Mouse (Mus musculus): Measurements from ENCODE around the gene Smc1a. TPM values are rescaled to one million over a fixed set of nuclear protein-coding genes. Genes with fewer than 3 reads are reported as not detected.
"Not testable (repeated sequence)": the region's sequence is repeated elsewhere in the genome, so short reads cannot be mapped to it uniquely, and the experiment has no call there.

The Smc1a gene
- polyA plus RNA-seq, 1 experiment from 2014 or later: 84.1 TPM

- WGBS: 26% methylated on average over 14 of the region's 14 CpGs
- H3K27ac ChIP-seq (replicated peaks; ENCODE audit: low read depth, low read length): peak overlapping the region; percentile 95
- ATAC-seq (ENCODE audit: low read depth) (no peak), DNase-seq (ENCODE audit: low spot score) (no peak)
- peak overlapping the region; percentile 59 for H3K4me3 ChIP-seq (ENCODE audit: low read depth, low read length)
- H3K27me3 ChIP-seq (replicated peaks; ENCODE audit: control insufficient read depth, insufficient read depth, low read length): peaks cover 28% of the 10 kb centered on the region
- no peaks in the 10 kb centered on the region for H3K9me3 ChIP-seq (ENCODE audit: control insufficient read depth, low read length)
- no peaks in the 10 kb centered on the region for H3K36me3 ChIP-seq (ENCODE audit: control insufficient read depth, insufficient read depth, low read length)
- peak overlapping the region; percentile 74 for H3K9ac ChIP-seq (ENCODE audit: low read depth, low read length)
- H3K4me1 ChIP-seq (ENCODE audit: control insufficient read depth, insufficient read depth, low read length): no peaks in the 10 kb centered on the region
- H3K4me2 ChIP-seq (ENCODE audit: low read depth, low read length): peak overlapping the region; percentile 58
These were observed 958 bp downstream of the Smc1a start for GRCm38 (mm10) chrX:152017186-152017585.

GRCm38 (mm10) chrX:152019294-152019693 lies 3.1 kb downstream of the Smc1a start:
- Histone ChIP-seq H3K27me3 (replicated peaks; ENCODE audit: control insufficient read depth, insufficient read depth, low read length) (peaks cover 32% of the 10 kb centered on the region), H3K4me1 (ENCODE audit: control insufficient read depth, insufficient read depth, low read length) (no peaks in the 10 kb centered on the region), H3K9me3 (ENCODE audit: control insufficient read depth, low read length) (no peaks in the 10 kb centered on the region), H3K9ac (ENCODE audit: low read depth, low read length) (no peak overlapping the region), H3K4me2 (ENCODE audit: low read depth, low read length) (no peak overlapping the region), H3K27ac (replicated peaks; ENCODE audit: low read depth, low read length) (no peak overlapping the region), H3K36me3 (ENCODE audit: control insufficient read depth, insufficient read depth, low read length) (0 out of 2 replicates have a peak, but pooled peaks cover 12% of the 10 kb centered on the region), H3K4me3 (ENCODE audit: low read depth, low read length) (no peak overlapping the region)
- no peak for DNase-seq (ENCODE audit: low spot score)
- ATAC-seq (ENCODE audit: low read depth): no peak
- WGBS: 90% methylated on average over 2 of the region's 2 CpGs

- Histone ChIP-seq H3K9ac (ENCODE audit: low read depth, low read length) (no peak overlapping the region), H3K27ac (replicated peaks; ENCODE audit: low read depth, low read length) (no peak overlapping the region), H3K4me3 (ENCODE audit: low read depth, low read length) (no peak overlapping the region), H3K9me3 (ENCODE audit: control insufficient read depth, low read length) (no peaks in the 10 kb centered on the region), H3K27me3 (replicated peaks; ENCODE audit: control insufficient read depth, insufficient read depth, low read length) (peaks cover 26% of the 10 kb centered on the region), H3K36me3 (ENCODE audit: control insufficient read depth, insufficient read depth, low read length) (peaks cover 43% of the 10 kb centered on the region), H3K4me2 (ENCODE audit: low read depth, low read length) (no peak overlapping the region), H3K4me1 (ENCODE audit: control insufficient read depth, insufficient read depth, low read length) (no peaks in the 10 kb centered on the region)
- no peak for DNase-seq (ENCODE audit: low spot score)
- ATAC-seq (ENCODE audit: low read depth): no peak
These were observed 23.6 kb downstream of the Smc1a start for GRCm38 (mm10) chrX:152039865-152040264.

- H3K9me3 ChIP-seq (ENCODE audit: control insufficient read depth, low read length): no peaks in the 10 kb centered on the region
- H3K27ac ChIP-seq (replicated peaks; ENCODE audit: low read depth, low read length): no peak overlapping the region
- DNase-seq (ENCODE audit: low spot score) (no peak), ATAC-seq (ENCODE audit: low read depth) (no peak)
- no peak overlapping the region for H3K9ac ChIP-seq (ENCODE audit: low read depth, low read length)
- H3K4me3 ChIP-seq (ENCODE audit: low read depth, low read length): no peak overlapping the region
- no peak overlapping the region for H3K4me2 ChIP-seq (ENCODE audit: low read depth, low read length)
- peaks cover 35% of the 10 kb centered on the region for H3K36me3 ChIP-seq (ENCODE audit: control insufficient read depth, insufficient read depth, low read length)
- no peaks in the 10 kb centered on the region for H3K4me1 ChIP-seq (ENCODE audit: control insufficient read depth, insufficient read depth, low read length)
- H3K27me3 ChIP-seq (replicated peaks; ENCODE audit: control insufficient read depth, insufficient read depth, low read length): peaks cover 29% of the 10 kb centered on the region
These were observed 31.0 kb downstream of the Smc1a start for GRCm38 (mm10) chrX:152047230-152047629.

- Histone ChIP-seq H3K4me2 (ENCODE audit: low read depth, low read length) (no peak overlapping the region), H3K9ac (ENCODE audit: low read depth, low read length) (no peak overlapping the region), H3K9me3 (ENCODE audit: control insufficient read depth, low read length) (no peaks in the 10 kb centered on the region), H3K27me3 (replicated peaks; ENCODE audit: control insufficient read depth, insufficient read depth, low read length) (peaks cover 27% of the 10 kb centered on the region), H3K27ac (replicated peaks; ENCODE audit: low read depth, low read length) (no peak overlapping the region), H3K4me3 (ENCODE audit: low read depth, low read length) (no peak overlapping the region), H3K4me1 (ENCODE audit: control insufficient read depth, insufficient read depth, low read length) (no peaks in the 10 kb centered on the region), H3K36me3 (ENCODE audit: control insufficient read depth, insufficient read depth, low read length) (peaks cover 23% of the 10 kb centered on the region)
- DNase-seq (ENCODE audit: low spot score) (no peak), ATAC-seq (ENCODE audit: low read depth) (no peak)
- WGBS: 67% methylated on average over 3 of the region's 3 CpGs
These were observed 36.3 kb downstream of the Smc1a start for GRCm38 (mm10) chrX:152052546-152052945.

- peaks cover 21% of the 10 kb centered on the region for H3K27me3 ChIP-seq (replicated peaks; ENCODE audit: control insufficient read depth, insufficient read depth, low read length)
- DNase-seq (ENCODE audit: low spot score): no peak
- no peak overlapping the region for H3K27ac ChIP-seq (replicated peaks; ENCODE audit: low read depth, low read length)
- H3K9ac ChIP-seq (ENCODE audit: low read depth, low read length): no peak overlapping the region
- WGBS: 75% methylated on average over 1 of the region's 1 CpGs
- no peak for ATAC-seq (ENCODE audit: low read depth)
- H3K4me3 ChIP-seq (ENCODE audit: low read depth, low read length): no peak overlapping the region
- peaks cover 22% of the 10 kb centered on the region; the same call in 1 of the 2 replicates for H3K36me3 ChIP-seq (ENCODE audit: control insufficient read depth, insufficient read depth, low read length)
- no peaks in the 10 kb centered on the region for H3K9me3 ChIP-seq (ENCODE audit: control insufficient read depth, low read length)
- no peaks in the 10 kb centered on the region for H3K4me1 ChIP-seq (ENCODE audit: control insufficient read depth, insufficient read depth, low read length)
- H3K4me2 ChIP-seq (ENCODE audit: low read depth, low read length): no peak overlapping the region
These were observed 37.9 kb downstream of the Smc1a start for GRCm38 (mm10) chrX:152054094-152054493.

GRCm38 (mm10) chrX:152065674-152066073 lies 49.4 kb downstream of the Smc1a start:
- H3K27ac ChIP-seq (replicated peaks; ENCODE audit: low read depth, low read length): no peak overlapping the region
- ATAC-seq (ENCODE audit: low read depth) (no peak), DNase-seq (ENCODE audit: low spot score) (no peak)
- H3K4me2 ChIP-seq (ENCODE audit: low read depth, low read length): no peak overlapping the region
- H3K9ac ChIP-seq (ENCODE audit: low read depth, low read length): no peak overlapping the region
- no peaks in the 10 kb centered on the region for H3K9me3 ChIP-seq (ENCODE audit: control insufficient read depth, low read length)
- H3K36me3 ChIP-seq (ENCODE audit: control insufficient read depth, insufficient read depth, low read length): peaks cover 21% of the 10 kb centered on the region
- H3K4me1 ChIP-seq (ENCODE audit: control insufficient read depth, insufficient read depth, low read length): no peaks in the 10 kb centered on the region
- H3K27me3 ChIP-seq (replicated peaks; ENCODE audit: control insufficient read depth, insufficient read depth, low read length): peaks cover 54% of the 10 kb centered on the region
- WGBS: 74% methylated on average over 2 of the region's 2 CpGs
- H3K4me3 ChIP-seq (ENCODE audit: low read depth, low read length): no peak overlapping the region

GRCm38 (mm10) chrX:152067789-152068188 lies 51.6 kb downstream of the Smc1a start:
- no peaks in the 10 kb centered on the region for H3K9me3 ChIP-seq (ENCODE audit: control insufficient read depth, low read length)
- no peak overlapping the region for H3K4me3 ChIP-seq (ENCODE audit: low read depth, low read length)
- no peak overlapping the region for H3K27ac ChIP-seq (replicated peaks; ENCODE audit: low read depth, low read length)
- DNase-seq (ENCODE audit: low spot score) (no peak), ATAC-seq (ENCODE audit: low read depth) (no peak)
- peaks cover 45% of the 10 kb centered on the region for H3K27me3 ChIP-seq (replicated peaks; ENCODE audit: control insufficient read depth, insufficient read depth, low read length)
- H3K4me1 ChIP-seq (ENCODE audit: control insufficient read depth, insufficient read depth, low read length): no peaks in the 10 kb centered on the region
- no peak overlapping the region for H3K4me2 ChIP-seq (ENCODE audit: low read depth, low read length)
- H3K9ac ChIP-seq (ENCODE audit: low read depth, low read length): no peak overlapping the region
- 52% methylated on average over 1 of the region's 1 CpGs for WGBS
- 0 out of 2 replicates have a peak, but pooled peaks cover 2% of the 10 kb centered on the region for H3K36me3 ChIP-seq (ENCODE audit: control insufficient read depth, insufficient read depth, low read length)

GRCm38 (mm10) chrX:152089832-152090614 lies 73.8 kb downstream of the Smc1a start:
- 43% methylated on average over 3 of the region's 7 CpGs for WGBS
- H3K4me2 ChIP-seq (ENCODE audit: low read depth, low read length); H3K9ac ChIP-seq (ENCODE audit: low read depth, low read length); H3K9me3 ChIP-seq (ENCODE audit: control insufficient read depth, low read length); H3K4me1 ChIP-seq (ENCODE audit: control insufficient read depth, insufficient read depth, low read length); H3K4me3 ChIP-seq (ENCODE audit: low read depth, low read length); H3K36me3 ChIP-seq (ENCODE audit: control insufficient read depth, insufficient read depth, low read length); H3K27ac ChIP-seq (replicated peaks; ENCODE audit: low read depth, low read length): not testable (repeated sequence)
- ATAC-seq (ENCODE audit: low read depth): peak; percentile 67
- DNase-seq (ENCODE audit: low spot score): peak; percentile 90
- peaks cover 42% of the 10 kb centered on the region for H3K27me3 ChIP-seq (replicated peaks; ENCODE audit: control insufficient read depth, insufficient read depth, low read length)
